Mouse (Mus musculus): ENCODE results near the gene Btk. TPM values are rescaled to one million over a fixed set of nuclear protein-coding genes. Genes with fewer than 3 reads are reported as not detected.

Btk gene
- polyA plus RNA-seq, 1 experiment from 2014 or later: 1.4 TPM

- H3K9me3 ChIP-seq: no peaks in the 10 kb centered on the region
- H3K27ac ChIP-seq: no peak overlapping the region
- ATAC-seq (ENCODE audit: insufficient number of reproducible peaks, insufficient read depth, low FRiP score, low TSS enrichment, low read depth): no peak
- no peaks in the 10 kb centered on the region for H3K36me3 ChIP-seq
- H3K4me1 ChIP-seq: no peaks in the 10 kb centered on the region
- no peak overlapping the region for H3K4me3 ChIP-seq
- no peaks in the 10 kb centered on the region for H3K27me3 ChIP-seq
- WGBS: 84% methylated on average over 2 of the region's 2 CpGs
- H3K9ac ChIP-seq: no peak overlapping the region
- H3K4me2 ChIP-seq: no peak overlapping the region
These were observed 50.0 kb downstream of the Btk start for GRCm38 (mm10) chrX:134533346-134533745.

GRCm38 (mm10) chrX:134525260-134525659 is 58.1 kb downstream of the Btk start:
- Histone ChIP-seq H3K27ac (no peak overlapping the region), H3K9me3 (no peaks in the 10 kb centered on the region), H3K36me3 (no peaks in the 10 kb centered on the region), H3K4me3 (no peak overlapping the region), H3K4me2 (no peak overlapping the region), H3K9ac (no peak overlapping the region), H3K27me3 (no peaks in the 10 kb centered on the region), H3K4me1 (no peaks in the 10 kb centered on the region)
- no peak for ATAC-seq (ENCODE audit: insufficient number of reproducible peaks, insufficient read depth, low FRiP score, low TSS enrichment, low read depth)
- whole genome bisulfite sequencing: 82% methylated on average over 4 of the region's 4 CpGs

GRCm38 (mm10) chrX:134523772-134524171 is 59.6 kb downstream of the Btk start:
- H3K9ac ChIP-seq: no peak overlapping the region
- no peak for ATAC-seq (ENCODE audit: insufficient number of reproducible peaks, insufficient read depth, low FRiP score, low TSS enrichment, low read depth)
- H3K4me3 ChIP-seq: no peak overlapping the region
- no peaks in the 10 kb centered on the region for H3K9me3 ChIP-seq
- H3K27ac ChIP-seq: no peak overlapping the region
- 74% methylated on average over 4 of the region's 4 CpGs for WGBS
- H3K4me1 ChIP-seq: no peaks in the 10 kb centered on the region
- no peaks in the 10 kb centered on the region for H3K36me3 ChIP-seq
- H3K27me3 ChIP-seq: no peaks in the 10 kb centered on the region
- no peak overlapping the region for H3K4me2 ChIP-seq

GRCm38 (mm10) chrX:134509473-134509872 is 73.9 kb downstream of the Btk start:
- Histone ChIP-seq H3K27ac (no peak overlapping the region), H3K9me3 (no peaks in the 10 kb centered on the region), H3K4me2 (no peak overlapping the region), H3K27me3 (no peaks in the 10 kb centered on the region), H3K9ac (no peak overlapping the region), H3K36me3 (no peaks in the 10 kb centered on the region), H3K4me1 (no peaks in the 10 kb centered on the region), H3K4me3 (no peak overlapping the region)
- WGBS: 34% methylated on average over 2 of the region's 2 CpGs
- ATAC-seq (ENCODE audit: insufficient number of reproducible peaks, insufficient read depth, low FRiP score, low TSS enrichment, low read depth): no peak

GRCm38 (mm10) chrX:134507977-134508376 is 75.4 kb downstream of the Btk start:
- Histone ChIP-seq H3K4me2 (no peak overlapping the region), H3K36me3 (no peaks in the 10 kb centered on the region), H3K9me3 (no peaks in the 10 kb centered on the region), H3K4me1 (no peaks in the 10 kb centered on the region), H3K27ac (no peak overlapping the region), H3K4me3 (no peak overlapping the region), H3K9ac (no peak overlapping the region), H3K27me3 (no peaks in the 10 kb centered on the region)
- ATAC-seq (ENCODE audit: insufficient number of reproducible peaks, insufficient read depth, low FRiP score, low TSS enrichment, low read depth): no peak
- 73% methylated on average over 6 of the region's 6 CpGs for WGBS

GRCm38 (mm10) chrX:134500651-134501050 is 82.7 kb downstream of the Btk start:
- Histone ChIP-seq H3K9me3 (no peaks in the 10 kb centered on the region), H3K4me3 (no peak overlapping the region), H3K27me3 (no peaks in the 10 kb centered on the region), H3K4me2 (no peak overlapping the region), H3K36me3 (no peaks in the 10 kb centered on the region), H3K27ac (no peak overlapping the region), H3K4me1 (no peaks in the 10 kb centered on the region), H3K9ac (no peak overlapping the region)
- no peak for ATAC-seq (ENCODE audit: insufficient number of reproducible peaks, insufficient read depth, low FRiP score, low TSS enrichment, low read depth)
- 84% methylated on average over 8 of the region's 8 CpGs for WGBS

Other genes with a start within 250 kb of the Btk start
- gene Drp2, start 179.0 kb downstream of the Btk start, polyA plus RNA-seq (2015; fragmentation: Nextera tagmentation; extraction: Ambion mirVana): 4.1 and 5.4 TPM in 2 replicates
- 0.15 and 0.24 TPM in 2 replicates for gene Taf7l, start 107.1 kb downstream of the Btk start, polyA plus RNA-seq (2015; fragmentation: Nextera tagmentation; extraction: Ambion mirVana)
- 66.8 and 78.8 TPM in 2 replicates for gene Timm8a1, start 41.7 kb downstream of the Btk start, polyA plus RNA-seq (2015; fragmentation: Nextera tagmentation; extraction: Ambion mirVana)
- gene Rpl36a, start 2.1 kb upstream of the Btk start, polyA plus RNA-seq (2015; fragmentation: Nextera tagmentation; extraction: Ambion mirVana): 430 and 455 TPM in 2 replicates
- 4.0 and 4.5 TPM in 2 replicates for gene Gla, start 17.6 kb upstream of the Btk start, polyA plus RNA-seq (2015; fragmentation: Nextera tagmentation; extraction: Ambion mirVana)
- 151 and 169 TPM in 2 replicates for gene Hnrnph2, start 17.6 kb upstream of the Btk start, polyA plus RNA-seq (2015; fragmentation: Nextera tagmentation; extraction: Ambion mirVana)
- 6.2 and 6.6 TPM in 2 replicates for gene Armcx4, start 102.9 kb upstream of the Btk start, polyA plus RNA-seq (2015; fragmentation: Nextera tagmentation; extraction: Ambion mirVana)
- gene Armcx1, start 134.4 kb upstream of the Btk start, polyA plus RNA-seq (2015; fragmentation: Nextera tagmentation; extraction: Ambion mirVana): 63.3 and 68.0 TPM in 2 replicates
- 34.5 and 36.6 TPM in 2 replicates for gene Armcx6, start 167.8 kb upstream of the Btk start, polyA plus RNA-seq (2015; fragmentation: Nextera tagmentation; extraction: Ambion mirVana)
- gene Armcx3, start 173.0 kb upstream of the Btk start, polyA plus RNA-seq (2015; fragmentation: Nextera tagmentation; extraction: Ambion mirVana): 62.5 and 65.7 TPM in 2 replicates
- 86.4 and 88.3 TPM in 2 replicates for gene Armcx2, start 225.7 kb upstream of the Btk start, polyA plus RNA-seq (2015; fragmentation: Nextera tagmentation; extraction: Ambion mirVana)

Data from embryonic facial prominence, embryonic 13.5 days (tissue).